Mouse (Mus musculus): ENCODE data around the gene Prcc. TPM values are rescaled to one million over a fixed set of nuclear protein-coding genes. Genes with fewer than 3 reads are reported as not detected.
"Not testable (repeated sequence)": the region's sequence is repeated elsewhere in the genome, so short reads cannot be mapped to it uniquely, and the experiment has no call there.

Prcc gene
- polyA plus RNA-seq, 1 experiment from 2014 or later, result 11.3 TPM

DNA sequence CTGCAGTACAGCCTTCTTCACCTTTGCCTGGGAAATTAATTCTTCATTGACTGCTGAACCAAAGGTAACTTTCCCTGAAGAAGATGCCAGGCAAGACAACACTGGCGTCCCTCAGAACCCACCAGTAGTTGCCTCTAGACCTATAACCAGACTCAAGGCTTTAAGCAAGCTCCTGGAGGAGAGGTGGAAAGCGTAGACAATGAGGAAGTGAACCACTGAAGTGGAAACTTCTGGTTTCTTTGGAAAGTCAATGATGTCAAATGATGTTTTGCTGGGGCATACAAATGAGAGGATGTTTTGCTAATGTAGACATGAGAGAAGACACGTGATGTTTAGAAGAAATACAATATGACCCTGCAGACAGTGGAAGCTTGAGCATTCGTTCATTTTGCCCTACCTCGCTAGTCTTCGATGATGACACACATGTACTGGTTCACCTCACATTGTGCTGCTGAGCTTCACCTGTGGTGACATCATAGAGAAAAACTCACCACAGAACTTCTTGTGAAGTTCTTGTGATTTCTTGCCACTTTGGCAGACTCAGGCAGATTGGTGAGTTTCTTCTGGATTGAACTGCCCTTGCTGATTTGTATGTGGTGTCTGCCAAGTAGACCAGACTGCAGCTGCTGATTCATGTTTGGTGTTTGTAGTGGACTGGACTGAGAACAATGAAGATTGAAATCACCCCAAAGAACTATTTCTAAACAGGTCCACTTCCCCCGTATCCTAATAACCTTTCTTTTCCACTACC lies 53.1 kb downstream of the Prcc start:
- Histone ChIP-seq H3K27ac (no peak overlapping the region), H3K9me3 (no peaks in the 10 kb centered on the region), H3K36me3 (no peaks in the 10 kb centered on the region), H3K9ac (no peak overlapping the region), H3K4me2 (no peak overlapping the region), H3K4me1 (no peaks in the 10 kb centered on the region), H3K4me3 (replicated peaks) (no peak overlapping the region), H3K27me3 (replicated peaks) (no peaks in the 10 kb centered on the region)
- WGBS, result 80% methylated on average over 7 of the region's 7 CpGs
- no peak for ATAC-seq (ENCODE audit: insufficient read depth, low FRiP score, low read depth)

DNA sequence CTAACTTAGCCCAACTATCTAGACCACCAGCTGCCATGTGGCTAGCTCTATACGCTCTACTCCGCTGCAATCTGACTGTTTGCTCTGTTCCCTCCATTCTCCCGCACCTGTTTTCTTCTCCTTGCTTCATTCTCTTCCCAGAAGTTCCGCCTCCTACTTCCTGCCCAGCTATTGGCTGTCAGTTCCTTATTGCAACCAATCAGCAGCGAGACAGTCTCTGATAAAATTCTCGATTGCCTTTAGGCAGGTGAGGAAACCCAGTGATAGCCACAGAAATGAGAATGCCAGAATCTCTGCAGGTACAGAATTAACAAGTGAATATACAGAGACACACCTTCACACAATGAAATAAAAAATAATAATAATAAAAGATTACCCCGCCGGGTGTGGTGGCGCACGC lies 56.4 kb downstream of the Prcc start:
- no peak overlapping the region for H3K27ac ChIP-seq
- H3K4me1 ChIP-seq, result no peaks in the 10 kb centered on the region
- H3K9me3 ChIP-seq, result no peaks in the 10 kb centered on the region
- no peaks in the 10 kb centered on the region for H3K36me3 ChIP-seq
- WGBS, result 44% methylated on average over 10 of the region's 10 CpGs
- no peak overlapping the region for H3K4me3 ChIP-seq (replicated peaks)
- no peaks in the 10 kb centered on the region for H3K27me3 ChIP-seq (replicated peaks)
- H3K9ac ChIP-seq, result no peak overlapping the region
- ATAC-seq (ENCODE audit: insufficient read depth, low FRiP score, low read depth), result no peak
- no peak overlapping the region for H3K4me2 ChIP-seq

DNA sequence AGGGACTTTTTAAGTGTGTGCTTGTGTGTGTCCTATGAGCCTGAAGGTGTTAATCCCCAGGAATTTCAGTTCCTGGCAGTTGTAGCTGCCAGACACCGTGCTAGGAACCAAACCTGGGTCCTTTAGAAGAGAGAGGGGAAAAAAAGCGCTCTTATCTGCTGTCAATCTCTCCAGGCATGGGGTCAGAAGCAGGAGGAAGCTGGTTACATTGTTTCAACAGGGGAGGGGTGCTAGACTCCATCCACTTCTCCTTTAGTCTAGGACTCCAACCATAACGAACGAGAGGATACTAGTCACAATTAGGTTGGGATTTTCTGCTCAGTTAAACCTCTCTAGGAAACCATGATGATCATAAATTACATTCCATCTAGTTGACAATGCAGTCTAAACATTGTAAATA lies 57.0 kb downstream of the Prcc start:
- Histone ChIP-seq H3K36me3 (no peaks in the 10 kb centered on the region), H3K9me3 (no peaks in the 10 kb centered on the region), H3K9ac (no peak overlapping the region), H3K4me2 (no peak overlapping the region), H3K4me3 (replicated peaks) (no peak overlapping the region), H3K4me1 (no peaks in the 10 kb centered on the region), H3K27ac (no peak overlapping the region), H3K27me3 (replicated peaks) (no peaks in the 10 kb centered on the region)
- 38% methylated on average over 4 of the region's 4 CpGs for WGBS
- ATAC-seq (ENCODE audit: insufficient read depth, low FRiP score, low read depth), result no peak

DNA sequence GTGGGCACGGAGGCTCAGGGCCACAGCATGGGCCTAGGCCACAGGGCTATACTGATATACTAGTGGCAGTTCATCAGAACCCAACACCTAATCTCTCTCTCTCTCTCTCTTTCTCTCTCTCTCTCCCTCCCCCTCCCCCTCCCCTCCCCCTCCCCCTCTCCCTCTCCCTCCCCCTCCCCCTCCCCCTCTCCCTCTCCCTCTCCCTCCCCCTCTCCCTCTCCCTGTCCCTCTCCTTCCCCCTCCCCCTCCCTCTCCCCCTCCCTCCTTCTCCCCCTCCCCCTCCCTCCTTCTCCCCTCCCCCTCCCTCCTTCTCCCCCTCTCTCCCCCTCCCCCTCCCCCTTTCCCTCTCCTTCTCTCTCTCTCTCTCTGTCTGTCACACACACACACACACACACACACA lies 61.2 kb downstream of the Prcc start, which contains the start of gene Pear1:
Gene Pear1, minus strand, starts transcription at position 101 of the 400 bp plus-strand sequence.
- not testable (repeated sequence) for H3K27me3 ChIP-seq (replicated peaks); H3K4me3 ChIP-seq (replicated peaks); ATAC-seq (ENCODE audit: insufficient read depth, low FRiP score, low read depth); H3K27ac ChIP-seq; H3K9me3 ChIP-seq; H3K9ac ChIP-seq; H3K36me3 ChIP-seq; H3K4me1 ChIP-seq; H3K4me2 ChIP-seq
- 91% methylated on average over 1 of the region's 1 CpGs for WGBS

DNA sequence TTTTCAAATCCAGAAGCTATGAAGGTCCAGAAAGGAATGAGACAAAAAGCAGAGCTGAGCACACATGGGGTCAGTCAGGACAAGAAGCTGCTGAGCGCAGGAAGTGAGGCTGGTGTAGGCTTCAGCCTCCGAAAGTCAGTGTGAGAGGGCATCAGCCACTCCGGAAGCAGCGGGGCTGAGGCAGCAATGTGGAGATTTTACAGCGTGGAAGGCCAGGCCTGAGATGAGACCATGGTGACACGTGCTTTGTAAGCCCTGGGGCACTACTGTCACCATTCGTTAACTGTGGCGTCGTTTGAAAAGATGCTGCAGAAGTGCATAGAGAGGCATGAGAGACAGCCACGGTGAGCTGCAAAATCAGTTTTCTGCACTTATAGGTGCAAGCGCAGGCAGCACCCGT lies 67.2 kb downstream of the Prcc start:
- H3K4me2 ChIP-seq, result no peak overlapping the region
- H3K4me3 ChIP-seq (replicated peaks), result no peak overlapping the region
- peaks cover 13% of the 10 kb centered on the region for H3K27me3 ChIP-seq (replicated peaks)
- H3K36me3 ChIP-seq, result no peaks in the 10 kb centered on the region
- no peaks in the 10 kb centered on the region for H3K9me3 ChIP-seq
- no peak for ATAC-seq (ENCODE audit: insufficient read depth, low FRiP score, low read depth)
- H3K27ac ChIP-seq, result no peak overlapping the region
- H3K9ac ChIP-seq, result no peak overlapping the region
- 65% methylated on average over 12 of the region's 12 CpGs for WGBS
- peaks cover 6% of the 10 kb centered on the region; the same call in 1 of the 2 replicates for H3K4me1 ChIP-seq

DNA sequence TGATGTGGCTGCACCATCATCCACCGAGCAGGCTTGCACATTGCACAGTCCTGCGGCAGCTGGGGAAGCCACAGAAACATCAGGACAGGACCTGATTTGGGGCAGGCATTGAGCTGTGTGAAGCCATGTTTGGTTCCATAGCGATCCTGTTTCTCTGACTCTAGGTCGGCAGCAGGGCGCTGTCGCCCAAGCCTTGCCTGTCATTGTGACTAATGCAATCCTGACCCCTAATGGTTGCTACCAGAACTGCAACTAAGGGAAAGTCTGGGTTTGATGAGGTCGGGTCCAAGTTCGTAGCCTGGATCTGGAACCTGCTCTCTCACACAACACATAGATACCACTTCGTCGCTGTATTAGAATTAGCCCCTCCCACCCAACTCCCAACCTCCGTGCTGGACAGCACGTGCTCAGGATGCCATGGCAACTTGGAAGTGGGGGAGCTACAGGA lies 68.7 kb downstream of the Prcc start:
- peaks cover 15% of the 10 kb centered on the region for H3K27me3 ChIP-seq (replicated peaks)
- H3K4me2 ChIP-seq, result peak overlapping the region; percentile 34; the same call in 1 of the 2 replicates
- H3K4me1 ChIP-seq, result peaks cover 6% of the 10 kb centered on the region; the same call in 1 of the 2 replicates
- H3K36me3 ChIP-seq, result no peaks in the 10 kb centered on the region
- H3K9me3 ChIP-seq, result no peaks in the 10 kb centered on the region
- H3K9ac ChIP-seq, result no peak overlapping the region
- no peak overlapping the region for H3K27ac ChIP-seq
- 7% methylated on average over 12 of the region's 12 CpGs for WGBS
- no peak; the same call in 1 of the 2 replicates for ATAC-seq (ENCODE audit: insufficient read depth, low FRiP score, low read depth)
- no peak overlapping the region for H3K4me3 ChIP-seq (replicated peaks)

DNA sequence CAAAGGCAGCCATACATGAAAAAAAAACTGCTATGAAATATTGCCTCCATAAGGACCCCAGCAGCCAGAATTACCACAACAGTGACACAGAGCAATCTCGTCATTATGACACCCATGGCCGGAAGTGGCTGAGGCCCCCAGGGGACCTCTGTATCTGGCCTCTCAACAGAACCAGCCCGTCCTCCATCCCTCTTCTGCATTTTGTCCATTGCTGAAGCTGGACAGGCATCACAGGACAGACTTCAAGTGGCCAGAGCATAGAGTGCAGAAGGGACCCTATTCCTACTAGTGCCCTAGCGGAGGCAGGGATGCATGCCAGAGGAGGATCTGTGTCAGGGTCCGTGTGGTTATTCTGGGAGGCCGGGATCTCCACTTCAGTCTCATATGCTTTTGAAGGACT lies 69.2 kb downstream of the Prcc start:
- H3K9me3 ChIP-seq, result no peaks in the 10 kb centered on the region
- H3K27me3 ChIP-seq (replicated peaks), result peaks cover 20% of the 10 kb centered on the region
- no peak overlapping the region for H3K9ac ChIP-seq
- no peaks in the 10 kb centered on the region for H3K36me3 ChIP-seq
- ATAC-seq (ENCODE audit: insufficient read depth, low FRiP score, low read depth), result no peak
- 54% methylated on average over 6 of the region's 6 CpGs for WGBS
- H3K4me3 ChIP-seq (replicated peaks), result no peak overlapping the region
- H3K4me1 ChIP-seq, result peaks cover 6% of the 10 kb centered on the region; the same call in 1 of the 2 replicates
- H3K27ac ChIP-seq, result no peak overlapping the region
- H3K4me2 ChIP-seq, result peak overlapping the region; percentile 34; the same call in 1 of the 2 replicates

DNA sequence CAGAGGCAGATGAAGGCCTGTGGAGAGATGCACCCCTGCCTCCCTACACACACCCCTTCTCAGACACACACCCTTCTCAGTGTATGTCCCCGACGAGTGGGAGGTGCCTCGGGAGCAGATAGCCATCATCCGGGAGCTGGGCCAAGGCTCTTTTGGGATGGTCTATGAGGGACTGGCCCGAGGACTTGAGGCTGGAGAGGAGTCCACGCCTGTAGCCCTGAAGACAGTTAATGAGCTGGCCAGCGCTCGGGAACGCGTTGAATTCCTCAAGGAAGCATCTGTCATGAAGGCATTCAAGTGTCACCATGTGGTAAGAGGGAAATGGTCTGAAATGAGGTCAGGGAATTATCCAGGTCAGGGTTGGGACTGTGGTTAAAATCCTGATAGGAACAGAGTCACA lies 72.5 kb downstream of the Prcc start:
- Histone ChIP-seq H3K36me3 (no peaks in the 10 kb centered on the region), H3K9ac (no peak overlapping the region), H3K4me3 (replicated peaks) (no peak overlapping the region), H3K27me3 (replicated peaks) (peaks cover 50% of the 10 kb centered on the region), H3K4me2 (no peak overlapping the region), H3K4me1 (peaks cover 15% of the 10 kb centered on the region), H3K27ac (no peak overlapping the region), H3K9me3 (no peaks in the 10 kb centered on the region)
- no peak for ATAC-seq (ENCODE audit: insufficient read depth, low FRiP score, low read depth)
- 50% methylated on average over 10 of the region's 10 CpGs for WGBS

DNA sequence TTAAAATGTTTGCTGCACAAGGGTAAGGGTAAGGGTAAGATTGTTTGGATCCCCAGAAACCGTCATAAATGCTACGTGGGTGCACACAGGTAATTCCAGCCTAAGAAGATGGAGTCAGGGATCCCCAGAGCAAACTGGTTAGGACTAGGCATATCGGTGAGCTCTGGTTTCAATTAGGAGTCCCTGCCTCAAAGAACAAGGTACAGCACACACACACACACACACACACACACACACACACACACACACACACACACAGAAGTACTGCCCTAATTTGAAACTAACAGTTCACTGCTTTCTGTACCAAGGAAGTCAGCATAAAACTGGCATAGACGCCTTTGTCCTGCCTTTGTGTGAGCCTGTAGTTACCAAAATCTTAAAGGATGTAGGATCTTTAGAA lies 73.0 kb downstream of the Prcc start:
- WGBS, result 79% methylated on average over 4 of the region's 4 CpGs

DNA sequence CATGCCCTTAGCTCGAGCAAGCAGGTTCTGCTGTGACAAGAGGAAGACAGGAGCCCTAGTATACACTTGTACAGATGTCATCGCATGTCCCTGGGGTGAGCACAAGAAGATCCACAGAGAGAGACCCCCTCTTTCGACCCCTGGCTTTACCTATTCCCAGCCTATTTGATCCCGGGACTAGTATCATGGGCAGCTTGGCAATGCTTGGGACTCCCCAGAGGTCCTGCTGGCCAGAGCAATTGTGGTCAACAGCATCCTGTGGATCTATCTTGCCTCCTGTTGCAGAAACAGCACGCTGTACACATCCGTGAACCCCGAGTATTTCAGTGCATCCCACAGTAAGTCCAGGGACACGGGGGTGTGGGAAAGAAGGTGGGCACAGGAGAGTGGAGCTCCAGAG lies 74.1 kb downstream of the Prcc start:
- H3K4me1 ChIP-seq, result peaks cover 12% of the 10 kb centered on the region
- 79% methylated on average over 8 of the region's 8 CpGs for WGBS
- H3K4me3 ChIP-seq (replicated peaks), result no peak overlapping the region
- H3K9me3 ChIP-seq, result no peaks in the 10 kb centered on the region
- no peak for ATAC-seq (ENCODE audit: insufficient read depth, low FRiP score, low read depth)
- no peak overlapping the region for H3K27ac ChIP-seq
- H3K27me3 ChIP-seq (replicated peaks), result peaks cover 49% of the 10 kb centered on the region
- no peak overlapping the region for H3K9ac ChIP-seq
- H3K36me3 ChIP-seq, result no peaks in the 10 kb centered on the region
- H3K4me2 ChIP-seq, result no peak overlapping the region

More for the DNA sequence above, 73.0 kb downstream of the Prcc start:
- Histone ChIP-seq H3K4me3 (replicated peaks) (no peak overlapping the region), H3K27me3 (replicated peaks) (peaks cover 45% of the 10 kb centered on the region), H3K9me3 (no peaks in the 10 kb centered on the region), H3K9ac (no peak overlapping the region), H3K4me2 (no peak overlapping the region), H3K36me3 (no peaks in the 10 kb centered on the region), H3K4me1 (peaks cover 15% of the 10 kb centered on the region), H3K27ac (no peak overlapping the region)
- no peak for ATAC-seq (ENCODE audit: insufficient read depth, low FRiP score, low read depth)

DNA sequence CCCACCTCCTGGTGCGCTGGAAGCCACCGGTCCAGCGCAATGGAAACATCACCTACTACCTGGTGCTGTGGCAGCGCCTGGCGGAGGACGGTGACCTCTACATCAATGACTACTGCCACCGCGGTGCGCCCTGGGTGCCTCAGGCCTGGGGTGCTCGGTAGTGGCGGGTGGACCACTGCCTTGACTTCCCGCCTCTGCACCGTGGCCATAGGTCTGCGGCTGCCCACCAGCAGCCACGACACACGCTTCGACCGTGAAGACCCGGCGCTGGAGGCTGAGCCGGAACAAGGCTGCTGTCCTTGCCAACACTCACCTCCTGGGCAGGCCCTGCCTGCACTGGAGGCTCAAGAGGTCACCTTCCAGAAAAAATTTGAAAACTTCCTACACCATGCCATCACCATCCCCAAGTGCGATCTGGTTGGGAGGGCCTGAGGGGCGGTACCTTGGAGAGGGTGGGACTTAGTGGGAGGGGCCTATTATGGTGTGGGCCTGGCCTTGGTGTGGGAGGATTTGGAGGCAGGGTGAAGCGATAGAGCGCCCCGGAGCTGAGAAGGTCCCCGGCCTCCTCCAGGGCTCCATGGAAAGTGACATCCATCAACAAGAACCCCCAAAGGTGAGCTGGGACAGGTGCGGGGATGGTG lies 76.0 kb downstream of the Prcc start:
- WGBS, result 9% methylated on average over 28 of the region's 28 CpGs
- peaks cover 10% of the 10 kb centered on the region for H3K4me1 ChIP-seq
- ATAC-seq (ENCODE audit: insufficient read depth, low FRiP score, low read depth), result peak; percentile 50; the same call in 1 of the 2 replicates
- peak overlapping the region; percentile 41 for H3K4me2 ChIP-seq
- peaks cover 59% of the 10 kb centered on the region for H3K27me3 ChIP-seq (replicated peaks)
- no peak overlapping the region for H3K9ac ChIP-seq
- H3K4me3 ChIP-seq (replicated peaks), result peak overlapping the region; percentile 6; the same call in 1 of the 2 replicates
- no peaks in the 10 kb centered on the region for H3K36me3 ChIP-seq
- H3K9me3 ChIP-seq, result no peaks in the 10 kb centered on the region
- no peak overlapping the region for H3K27ac ChIP-seq
